In genomic region chr7:142918641-142919628, GRCm38 (mm10) we compare ENCODE assay signal across 8 mouse cellular contexts. TPM values are rescaled to one million over a fixed set of nuclear protein-coding genes. Genes with fewer than 3 reads are reported as not detected.
DNase-seq lines count a peak whose midpoint lies in the region; ATAC-seq lines count a peak whose summit lies in the region.

No protein-coding gene starts in this region.

- no peak overlapping the region for H3K4me3 ChIP-seq in hindbrain, embryonic 16.5 days (ENCODE audit: low read length)

- no peak overlapping the region for H3K27ac ChIP-seq in hindbrain, embryonic 16.5 days (ENCODE audit: low read depth, low read length)

- no peak overlapping the region for H3K9ac ChIP-seq in hindbrain, embryonic 16.5 days (ENCODE audit: low read depth, low read length)

- no peaks in the 10 kb centered on the region for H3K4me1 ChIP-seq in hindbrain, embryonic 16.5 days (ENCODE audit: control insufficient read depth, insufficient read depth, low read depth, low read length)

- no peaks in the 10 kb centered on the region for H3K27me3 ChIP-seq in hindbrain, embryonic 16.5 days (replicated peaks; ENCODE audit: control insufficient read depth, insufficient read depth, low read length)

- no peak overlapping the region for H3K4me2 ChIP-seq in hindbrain, embryonic 16.5 days (ENCODE audit: low read length)

- H3K36me3 ChIP-seq in hindbrain, embryonic 16.5 days (ENCODE audit: control insufficient read depth, insufficient read depth, low read length), result no peaks in the 10 kb centered on the region

- peak; percentile 71 for ATAC-seq in hindbrain, embryonic 16.5 days
- ATAC-seq in megakaryocyte, adult 5-6 weeks (ENCODE audit: poor library complexity, severe bottlenecking), result peak; percentile 99

- no peaks in the 10 kb centered on the region for H3K9me3 ChIP-seq in hindbrain, embryonic 16.5 days (ENCODE audit: control insufficient read depth, low read length)

- peak; percentile 69 for DNase-seq in T-cell, adult 2 months (ENCODE audit: low spot score)
- peak; percentile 68 to 78 for DNase-seq in cerebellum, postnatal 36 days
- peak; percentile 81 for DNase-seq in gastrocnemius, adult 18-20 months (ENCODE audit: low spot score)
- DNase-seq in left cerebral cortex, adult 18-20 months (ENCODE audit: low spot score in 2 of 2), result peak; percentile 65 to 76
- DNase-seq in right cerebral cortex, postnatal 10 days (ENCODE audit: low spot score in 2 of 2), result peak; percentile 75 to 78
- DNase-seq in urinary bladder, postnatal 25 days (ENCODE audit: low spot score), result peak; percentile 79

- 28% methylated on average over 8 of the region's 8 CpGs for WGBS in hindbrain, embryonic 16.5 days

RNA-seq across cellular contexts. Expression of gene Th, which starts 12.0 kb away (rescaled TPM):
- 1 to 10 TPM in 1 of 2 experiments, not detected in 1; 1.1 TPM for total RNA-seq in gastrocnemius, adult 18-20 months (2021)
- 9.2 and 10.4 TPM in 2 replicates for polyA plus RNA-seq in hindbrain, embryonic 16.5 days (2015; fragmentation: Nextera tagmentation; extraction: Ambion mirVana)
- total RNA-seq in left cerebral cortex, adult 18-20 months (2021), result 1 to 10 TPM in 1 of 2 experiments, under 1 TPM in 1; 0.89 to 1.1 TPM
- total RNA-seq in megakaryocyte, adult 5-6 weeks (2015), result not detected in 2 replicates
- total RNA-seq in megakaryocyte, adult 5-6 weeks (2017), result not detected in 2 replicates

RNA-seq across cellular contexts. Expression of gene Ascl2, which starts 50.1 kb away (rescaled TPM):
- not detected for total RNA-seq in gastrocnemius, adult 18-20 months (2021)
- 0.93 and 1.3 TPM in 2 replicates for polyA plus RNA-seq in hindbrain, embryonic 16.5 days (2015; fragmentation: Nextera tagmentation; extraction: Ambion mirVana)
- total RNA-seq in left cerebral cortex, adult 18-20 months (2021), result not detected
- 0.96 and 1.1 TPM in 2 replicates for total RNA-seq in megakaryocyte, adult 5-6 weeks (2015)
- 0.40 and 2.9 TPM in 2 replicates for total RNA-seq in megakaryocyte, adult 5-6 weeks (2017)
